Mouse (Mus musculus) adrenal gland, adult (tissue): Measurements from ENCODE around the gene Plscr4.
A peak's percentile ranks its signal among the peaks of the same experiment; 100 is the strongest.

ENCODE experiments used
- DNase-seq, 2 experiments: peaks; one replicate each; pipeline ENCODE4 v3.0.0; 2022 to 2023; ENCODE audit warnings: low spot score in 1 of 2; ENCODE audit not compliant: inconsistent age in 2 of 2

Gene Plscr4

GRCm38 (mm10) chr9:92504889-92505288 is 47.7 kb downstream of the Plscr4 start:
- no peak for DNase-seq

GRCm38 (mm10) chr9:92511696-92512095 is 54.5 kb downstream of the Plscr4 start:
- no peak for DNase-seq

- DNase-seq: no peak
Measured at GRCm38 (mm10) chr9:92517036-92517435, 59.9 kb downstream of the Plscr4 start.

GRCm38 (mm10) chr9:92520751-92521150 is 63.6 kb downstream of the Plscr4 start:
- no peak for DNase-seq

- no peak for DNase-seq
Measured at GRCm38 (mm10) chr9:92524506-92524905, 67.3 kb downstream of the Plscr4 start.

GRCm38 (mm10) chr9:92530055-92530454 is 72.9 kb downstream of the Plscr4 start:
- no peak for DNase-seq

- peak; percentile 51 to 70 for DNase-seq
Measured at GRCm38 (mm10) chr9:92537735-92538134, 80.6 kb downstream of the Plscr4 start.

- peak in 1 of 2 experiments; percentile 65 for DNase-seq
Measured at GRCm38 (mm10) chr9:92538216-92538615, 81.0 kb downstream of the Plscr4 start.
